Mouse (Mus musculus) limb, embryonic 13.5 days (tissue): ENCODE measurements around the gene Nacad. TPM values are rescaled to one million over a fixed set of nuclear protein-coding genes. Genes with fewer than 3 reads are reported as not detected.

Experiments used
- ATAC-seq: fragments of 200-750 bp; cut with Nextera tagmentation; 2 replicates; pipeline ENCODE4 v1.8.0; 2017; ENCODE audit warnings: low read depth, moderate number of reproducible peaks, moderate TSS enrichment; ENCODE audit not compliant: low FRiP score
- H3K27ac ChIP-seq: fragments of 300-500 bp; sonication (generic); 2 replicates; pipeline ENCODE4 v1.5.1; 2015; ENCODE audit warnings: inconsistent platforms, mild to moderate bottlenecking, moderate library complexity
- H3K27me3 ChIP-seq: fragments of 300-500 bp; sonication (generic); 2 replicates; pipeline ENCODE4 v1.6.1; 2015; ENCODE audit warnings: mild to moderate bottlenecking, inconsistent platforms
- H3K36me3 ChIP-seq: fragments of 300-500 bp; sonication (generic); 2 replicates; pipeline ENCODE4 v1.6.1; 2015; ENCODE audit warnings: inconsistent platforms, mild to moderate bottlenecking, moderate library complexity
- H3K4me1 ChIP-seq: fragments of 300-500 bp; sonication (generic); 2 replicates; pipeline ENCODE4 v1.6.1; 2015; ENCODE audit warnings: inconsistent platforms
- H3K4me2 ChIP-seq: fragments of 300-500 bp; sonication (generic); replicated peaks from 2 replicates; pipeline ENCODE4 v1.6.1; 2015; ENCODE audit warnings: inconsistent platforms, mild to moderate bottlenecking, moderate library complexity
- H3K4me3 ChIP-seq: fragments of 300-500 bp; sonication (generic); 2 replicates; pipeline ENCODE4 v1.5.1; 2015; ENCODE audit warnings: moderate library complexity, mild to moderate bottlenecking, inconsistent platforms
- H3K9ac ChIP-seq: fragments of 300-500 bp; sonication (generic); 2 replicates; pipeline ENCODE4 v1.6.1; 2015; ENCODE audit warnings: mild to moderate bottlenecking, inconsistent platforms
- H3K9me3 ChIP-seq: fragments of 300-500 bp; sonication (generic); 2 replicates; pipeline ENCODE4 v1.6.1; 2016; ENCODE audit warnings: inconsistent platforms
- WGBS: fragments of 180-500 bp; shearing (Covaris S2); methylation state at CpG from one replicate; pipeline ENCODE4 v1.1.7; 2015; 5-methylcytosine and 5-hydroxymethylcytosine counted together
- polyA plus RNA-seq: library from polyadenylated mRNA; unstranded; fragments of >200 nt; fragmentation: Nextera tagmentation; extraction: Ambion mirVana; gene quantifications from 2 replicates; pipeline ENCODE4 v1.2.1, GENCODE M21; 2015

Nacad gene
- polyA plus RNA-seq, 1 experiment from 2014 or later, result 1.2 TPM

DNA sequence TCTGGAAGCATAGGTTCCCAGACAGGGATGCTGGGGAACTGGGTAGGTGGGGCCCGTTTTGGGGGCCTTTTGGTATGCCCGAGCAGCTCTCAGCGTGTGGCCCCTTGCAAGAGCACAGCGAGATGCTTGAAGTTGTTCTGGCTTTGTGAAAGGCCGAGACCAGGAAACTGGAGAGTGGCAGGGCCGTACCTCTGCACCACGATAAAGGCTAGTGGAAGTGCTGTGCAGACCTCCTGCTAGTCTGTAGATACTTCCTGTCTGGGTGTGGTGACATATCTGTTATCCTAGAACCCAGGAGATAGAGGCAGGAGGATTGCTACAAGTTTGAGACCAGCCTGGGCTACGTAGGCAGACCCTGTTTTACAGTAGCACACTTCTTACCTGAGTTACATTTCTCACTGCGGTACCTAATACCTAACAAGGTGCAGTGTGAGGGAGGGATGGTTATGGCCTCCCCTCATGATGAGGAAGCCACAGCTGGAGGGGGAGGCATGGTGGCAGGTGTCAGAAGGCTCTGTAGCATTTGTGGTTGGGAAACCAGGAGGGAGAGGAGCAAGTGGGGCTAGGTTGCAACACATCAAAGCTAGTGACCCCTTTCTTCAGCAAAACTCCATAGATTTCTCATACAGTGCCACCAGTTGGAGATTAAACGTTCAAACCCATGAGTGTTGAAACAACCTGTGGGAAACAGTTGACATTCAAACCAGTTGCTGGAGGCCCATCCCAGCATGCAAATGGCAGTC, 14.7 kb downstream of the Nacad start:
- Histone ChIP-seq H3K4me2 (no peak overlapping the region), H3K4me1 (no peaks in the 10 kb centered on the region), H3K36me3 (peaks cover 96% of the 10 kb centered on the region), H3K4me3 (no peak overlapping the region), H3K27me3 (no peaks in the 10 kb centered on the region), H3K9me3 (no peaks in the 10 kb centered on the region), H3K9ac (no peak overlapping the region), H3K27ac (no peak overlapping the region)
- ATAC-seq, result no peak
- 87% methylated on average over 10 of the region's 10 CpGs for WGBS

DNA sequence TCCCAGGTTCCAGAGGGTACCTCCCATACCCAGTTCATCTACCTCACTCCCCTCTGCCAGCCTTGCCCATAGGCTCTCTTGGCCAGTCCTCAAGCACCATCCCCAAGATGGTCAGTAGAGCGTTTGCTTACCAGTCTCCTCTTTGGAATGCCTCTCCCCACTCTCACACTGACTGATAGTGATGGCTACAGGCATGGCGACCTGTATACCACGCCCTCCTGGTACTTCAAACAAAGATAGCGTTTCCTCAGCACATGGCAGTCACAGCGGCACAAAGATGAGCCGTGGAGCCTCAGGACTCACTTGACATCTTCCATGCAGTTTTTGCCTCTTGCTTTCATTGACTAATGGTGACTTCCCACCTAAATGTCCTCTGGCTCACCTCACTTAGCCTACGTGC, 16.0 kb downstream of the Nacad start:
- no peaks in the 10 kb centered on the region for H3K27me3 ChIP-seq
- H3K36me3 ChIP-seq, result peaks cover 96% of the 10 kb centered on the region
- no peaks in the 10 kb centered on the region for H3K4me1 ChIP-seq
- H3K4me3 ChIP-seq, result no peak overlapping the region
- 91% methylated on average over 7 of the region's 7 CpGs for WGBS
- H3K9me3 ChIP-seq, result no peaks in the 10 kb centered on the region
- H3K9ac ChIP-seq, result no peak overlapping the region
- no peak overlapping the region for H3K4me2 ChIP-seq
- no peak for ATAC-seq
- H3K27ac ChIP-seq, result no peak overlapping the region

- ATAC-seq, result no peak
- H3K27me3 ChIP-seq, result no peaks in the 10 kb centered on the region
- H3K4me3 ChIP-seq, result no peak overlapping the region
- WGBS, result 91% methylated on average over 7 of the region's 7 CpGs
- no peak overlapping the region for H3K4me2 ChIP-seq
- H3K9ac ChIP-seq, result no peak overlapping the region
- H3K27ac ChIP-seq, result no peak overlapping the region
- H3K4me1 ChIP-seq, result no peaks in the 10 kb centered on the region
- H3K36me3 ChIP-seq, result peaks cover 92% of the 10 kb centered on the region
- no peaks in the 10 kb centered on the region for H3K9me3 ChIP-seq
Measured at GRCm38 (mm10) chr11:6588295-6588694, 17.6 kb downstream of the Nacad start.

GRCm38 (mm10) chr11:6587249-6587940, 18.5 kb downstream of the Nacad start:
- WGBS, result 91% methylated on average over 7 of the region's 7 CpGs
- peaks cover 86% of the 10 kb centered on the region for H3K36me3 ChIP-seq

DNA sequence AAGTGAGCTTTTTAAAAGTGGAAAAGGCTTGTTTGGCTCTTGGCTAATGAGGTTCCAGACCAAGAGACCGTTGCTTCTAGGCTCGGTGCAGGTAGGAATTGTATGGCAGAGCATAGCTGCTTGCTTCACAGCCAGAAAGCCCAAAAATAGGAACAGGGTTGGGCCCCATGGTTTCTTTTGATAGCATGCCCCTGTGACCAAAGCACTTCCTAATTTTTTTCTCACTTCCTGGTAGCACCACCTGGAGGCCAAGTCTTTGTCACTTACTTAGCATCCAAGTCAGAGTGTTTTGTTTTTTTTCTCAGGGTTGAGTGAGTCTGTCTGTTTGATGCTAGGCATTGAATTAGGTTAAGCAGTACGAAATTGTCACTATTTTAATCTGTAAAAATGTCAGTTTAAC, 19.2 kb downstream of the Nacad start:
- H3K9me3 ChIP-seq, result no peaks in the 10 kb centered on the region
- 88% methylated on average over 3 of the region's 3 CpGs for WGBS
- no peak overlapping the region for H3K4me3 ChIP-seq
- no peak overlapping the region for H3K27ac ChIP-seq
- H3K36me3 ChIP-seq, result peaks cover 80% of the 10 kb centered on the region
- H3K9ac ChIP-seq, result no peak overlapping the region
- no peak for ATAC-seq
- no peak overlapping the region for H3K4me2 ChIP-seq
- H3K4me1 ChIP-seq, result no peaks in the 10 kb centered on the region
- H3K27me3 ChIP-seq, result no peaks in the 10 kb centered on the region

More at GRCm38 (mm10) chr11:6587249-6587940, 18.5 kb downstream of the Nacad start:
- Histone ChIP-seq H3K27me3 (no peaks in the 10 kb centered on the region), H3K4me3 (no peak overlapping the region), H3K27ac (no peak overlapping the region), H3K9me3 (no peaks in the 10 kb centered on the region), H3K9ac (no peak overlapping the region), H3K4me2 (no peak overlapping the region), H3K4me1 (no peaks in the 10 kb centered on the region)
- ATAC-seq, result no peak

- ATAC-seq, result no peak
- H3K4me2 ChIP-seq, result no peak overlapping the region
- WGBS, result 83% methylated on average over 8 of the region's 8 CpGs
- H3K4me3 ChIP-seq, result no peak overlapping the region
- peaks cover 74% of the 10 kb centered on the region for H3K36me3 ChIP-seq
- no peaks in the 10 kb centered on the region for H3K27me3 ChIP-seq
- no peaks in the 10 kb centered on the region for H3K9me3 ChIP-seq
- no peak overlapping the region for H3K9ac ChIP-seq
- no peak overlapping the region for H3K27ac ChIP-seq
- H3K4me1 ChIP-seq, result no peaks in the 10 kb centered on the region
Measured at GRCm38 (mm10) chr11:6585748-6586147, 20.1 kb downstream of the Nacad start.

GRCm38 (mm10) chr11:6581560-6581959, 24.3 kb downstream of the Nacad start:
- Histone ChIP-seq H3K9ac (no peak overlapping the region), H3K27me3 (no peaks in the 10 kb centered on the region), H3K4me1 (no peaks in the 10 kb centered on the region), H3K9me3 (no peaks in the 10 kb centered on the region), H3K36me3 (peaks cover 52% of the 10 kb centered on the region), H3K4me2 (no peak overlapping the region), H3K4me3 (no peak overlapping the region), H3K27ac (no peak overlapping the region)
- no peak for ATAC-seq
- 81% methylated on average over 2 of the region's 2 CpGs for WGBS

- ATAC-seq, result no peak
- Histone ChIP-seq H3K27ac (no peak overlapping the region), H3K36me3 (peaks cover 48% of the 10 kb centered on the region), H3K9me3 (no peaks in the 10 kb centered on the region), H3K4me1 (no peaks in the 10 kb centered on the region), H3K27me3 (no peaks in the 10 kb centered on the region), H3K4me3 (no peak overlapping the region), H3K4me2 (no peak overlapping the region), H3K9ac (no peak overlapping the region)
- WGBS, result 89% methylated on average over 4 of the region's 4 CpGs
Measured at GRCm38 (mm10) chr11:6580065-6580750, 25.6 kb downstream of the Nacad start.

DNA sequence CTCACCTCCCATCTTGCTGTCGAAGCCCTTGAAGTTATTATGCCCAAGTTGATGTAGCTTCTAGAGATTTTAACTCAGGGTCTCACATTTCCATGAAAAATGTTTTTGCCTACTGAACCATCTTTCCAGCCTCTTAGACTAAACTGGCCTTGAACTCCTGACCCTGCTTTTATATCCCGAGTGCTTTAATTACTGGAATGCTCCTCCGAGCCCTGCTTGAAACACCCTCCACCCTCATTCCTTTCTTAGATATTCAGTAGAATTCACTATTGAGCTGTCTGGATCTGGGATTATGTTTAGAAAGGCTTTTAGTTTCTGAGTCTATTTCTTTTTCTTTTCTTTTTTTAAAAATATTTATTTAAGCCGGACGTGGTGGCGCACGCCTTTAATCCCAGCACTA, 26.5 kb downstream of the Nacad start:
- Histone ChIP-seq H3K4me1 (no peaks in the 10 kb centered on the region), H3K27me3 (no peaks in the 10 kb centered on the region), H3K9ac (no peak overlapping the region), H3K9me3 (no peaks in the 10 kb centered on the region), H3K4me3 (no peak overlapping the region), H3K27ac (no peak overlapping the region), H3K4me2 (no peak overlapping the region), H3K36me3 (peaks cover 40% of the 10 kb centered on the region)
- no peak for ATAC-seq
- 90% methylated on average over 7 of the region's 7 CpGs for WGBS

DNA sequence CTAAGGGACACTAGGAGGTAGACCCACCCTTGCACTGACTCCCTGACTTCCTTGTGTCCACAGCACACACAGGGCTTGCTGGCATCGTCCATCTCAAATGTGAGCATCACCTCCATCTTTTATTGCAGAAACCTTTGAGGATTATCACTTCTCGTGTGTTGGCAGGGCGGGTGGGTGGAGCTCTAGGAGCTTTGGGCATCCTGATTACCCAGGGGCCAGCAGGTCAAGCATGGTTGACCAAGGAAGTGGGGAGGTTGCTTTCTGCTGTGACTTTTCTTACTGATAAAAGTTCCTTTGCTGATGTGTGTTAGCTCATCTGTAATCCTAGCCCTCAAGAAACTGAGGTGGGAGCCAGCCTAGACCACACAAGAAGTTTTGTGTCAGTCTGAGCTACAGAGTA, 29.7 kb downstream of the Nacad start:
- Histone ChIP-seq H3K36me3 (peaks cover 51% of the 10 kb centered on the region), H3K9ac (no peak overlapping the region), H3K4me3 (no peak overlapping the region), H3K4me2 (no peak overlapping the region), H3K9me3 (no peaks in the 10 kb centered on the region), H3K27ac (no peak overlapping the region), H3K27me3 (no peaks in the 10 kb centered on the region), H3K4me1 (no peaks in the 10 kb centered on the region)
- 89% methylated on average over 3 of the region's 3 CpGs for WGBS
- no peak for ATAC-seq

GRCm38 (mm10) chr11:6569410-6569777, 36.5 kb downstream of the Nacad start:
- no peak for ATAC-seq
- no peak overlapping the region; the same call in 1 of the 2 replicates for H3K27ac ChIP-seq
- H3K36me3 ChIP-seq, result peaks cover 45% of the 10 kb centered on the region
- H3K4me1 ChIP-seq, result peaks cover 5% of the 10 kb centered on the region; the same call in 1 of the 2 replicates
- H3K27me3 ChIP-seq, result no peaks in the 10 kb centered on the region
- 44% methylated on average over 3 of the region's 3 CpGs for WGBS
- H3K4me2 ChIP-seq, result no peak overlapping the region
- H3K9me3 ChIP-seq, result no peaks in the 10 kb centered on the region
- no peak overlapping the region for H3K4me3 ChIP-seq
- no peak overlapping the region for H3K9ac ChIP-seq
